Mouse (Mus musculus): ENCODE data around the gene 4930548H24Rik. TPM values are rescaled to one million over a fixed set of nuclear protein-coding genes. Genes with fewer than 3 reads are reported as not detected.
"Not testable (repeated sequence)": the region's sequence is repeated elsewhere in the genome, so short reads cannot be mapped to it uniquely, and the experiment has no call there.

The 4930548H24Rik gene
- polyA plus RNA-seq, 1 experiment from 2014 or later: not detected

- no peak overlapping the region for H3K27ac ChIP-seq (replicated peaks)
These were observed 6.5 kb downstream of the 4930548H24Rik start for GRCm38 (mm10) chr5:31492031-31492430.

GRCm38 (mm10) chr5:31494513-31495297 is 9.2 kb downstream of the 4930548H24Rik start, which contains the start of gene Gpn1:
Gene Gpn1, plus strand, starts transcription at chr5:31494741.
- H3K27me3 ChIP-seq: peaks cover 4% of the 10 kb centered on the region
- peaks cover 18% of the 10 kb centered on the region for H3K4me1 ChIP-seq (replicated peaks)
- peak within 1 kb of the TSS; percentile 65 for H3K9ac ChIP-seq
- H3K36me3 ChIP-seq (replicated peaks): peaks cover 32% of the 10 kb centered on the region
- H3K4me3 ChIP-seq (replicated peaks): peak within 1 kb of the TSS; percentile 84
- peak; percentile 99 for ATAC-seq (ENCODE audit: insufficient read depth)
- H3K4me2 ChIP-seq: peak within 1 kb of the TSS; percentile 92
- WGBS (ENCODE audit: insufficient replicate concordance): under 1% methylated on average over 49 of the region's 49 CpGs
- no peak within 1 kb of the TSS for H3K27ac ChIP-seq (replicated peaks)
- H3K9me3 ChIP-seq (replicated peaks): no peaks in the 10 kb centered on the region

More at GRCm38 (mm10) chr5:31492031-31492430, 6.5 kb downstream of the 4930548H24Rik start:
- 49% methylated on average over 1 of the region's 1 CpGs for WGBS (ENCODE audit: insufficient replicate concordance)
- Histone ChIP-seq H3K9ac (no peak overlapping the region), H3K27me3 (peaks cover 4% of the 10 kb centered on the region), H3K36me3 (replicated peaks) (peaks cover 7% of the 10 kb centered on the region), H3K9me3 (replicated peaks) (no peaks in the 10 kb centered on the region), H3K4me3 (replicated peaks) (no peak overlapping the region), H3K4me1 (replicated peaks) (peaks cover 18% of the 10 kb centered on the region), H3K4me2 (no peak overlapping the region)
- ATAC-seq (ENCODE audit: insufficient read depth): no peak

GRCm38 (mm10) chr5:31504843-31505242 is 19.3 kb downstream of the 4930548H24Rik start:
- H3K4me1 ChIP-seq (replicated peaks): no peaks in the 10 kb centered on the region
- ATAC-seq (ENCODE audit: insufficient read depth): no peak
- H3K4me3 ChIP-seq (replicated peaks): no peak overlapping the region
- no peak overlapping the region for H3K9ac ChIP-seq
- H3K4me2 ChIP-seq: no peak overlapping the region
- H3K9me3 ChIP-seq (replicated peaks): no peaks in the 10 kb centered on the region
- WGBS (ENCODE audit: insufficient replicate concordance): 77% methylated on average over 10 of the region's 10 CpGs
- no peaks in the 10 kb centered on the region for H3K27me3 ChIP-seq
- H3K36me3 ChIP-seq (replicated peaks): peaks cover 69% of the 10 kb centered on the region
- H3K27ac ChIP-seq (replicated peaks): no peak overlapping the region

- Histone ChIP-seq H3K9me3 (replicated peaks) (no peaks in the 10 kb centered on the region), H3K4me1 (replicated peaks) (no peaks in the 10 kb centered on the region), H3K27ac (replicated peaks) (0 out of 2 replicates have a peak overlapping the region, but pooled peaks have one; percentile 4), H3K4me3 (replicated peaks) (no peak overlapping the region), H3K9ac (no peak overlapping the region), H3K27me3 (no peaks in the 10 kb centered on the region), H3K4me2 (no peak overlapping the region), H3K36me3 (replicated peaks) (peaks cover 73% of the 10 kb centered on the region)
- WGBS (ENCODE audit: insufficient replicate concordance): 30% methylated on average over 1 of the region's 1 CpGs
- ATAC-seq (ENCODE audit: insufficient read depth): no peak
These were observed 26.9 kb downstream of the 4930548H24Rik start for GRCm38 (mm10) chr5:31512481-31512880.

- Histone ChIP-seq H3K4me1 (replicated peaks) (peaks cover 3% of the 10 kb centered on the region), H3K4me3 (replicated peaks) (no peak overlapping the region), H3K9me3 (replicated peaks) (no peaks in the 10 kb centered on the region), H3K36me3 (replicated peaks) (peaks cover 62% of the 10 kb centered on the region), H3K27me3 (no peaks in the 10 kb centered on the region), H3K4me2 (no peak overlapping the region), H3K9ac (no peak overlapping the region), H3K27ac (replicated peaks) (no peak overlapping the region)
- no peak for ATAC-seq (ENCODE audit: insufficient read depth)
- 72% methylated on average over 6 of the region's 6 CpGs for WGBS (ENCODE audit: insufficient replicate concordance)
These were observed 35.0 kb downstream of the 4930548H24Rik start for GRCm38 (mm10) chr5:31520556-31520955.

GRCm38 (mm10) chr5:31526354-31527116 is 41.0 kb downstream of the 4930548H24Rik start, which contains the start of gene Slc4a1ap:
Gene Slc4a1ap, plus strand, starts transcription at chr5:31526995.
- H3K9me3 ChIP-seq (replicated peaks): no peaks in the 10 kb centered on the region
- WGBS (ENCODE audit: insufficient replicate concordance): under 1% methylated on average over 28 of the region's 28 CpGs
- ATAC-seq (ENCODE audit: insufficient read depth): peak; percentile 85
- peak within 1 kb of the TSS; percentile 92 for H3K4me3 ChIP-seq (replicated peaks)
- H3K27me3 ChIP-seq: no peaks in the 10 kb centered on the region
- H3K36me3 ChIP-seq (replicated peaks): peaks cover 30% of the 10 kb centered on the region
- peaks cover 19% of the 10 kb centered on the region for H3K4me1 ChIP-seq (replicated peaks)
- H3K27ac ChIP-seq (replicated peaks): peak within 1 kb of the TSS; percentile 75
- peak within 1 kb of the TSS; percentile 82 for H3K9ac ChIP-seq
- peak within 1 kb of the TSS; percentile 89 for H3K4me2 ChIP-seq

- H3K9me3 ChIP-seq (replicated peaks): no peaks in the 10 kb centered on the region
- H3K4me1 ChIP-seq (replicated peaks): peaks cover 19% of the 10 kb centered on the region
- peak overlapping the region; percentile 75 for H3K27ac ChIP-seq (replicated peaks)
- H3K4me3 ChIP-seq (replicated peaks): peak overlapping the region; percentile 92
- ATAC-seq (ENCODE audit: insufficient read depth): peak; percentile 41
- H3K27me3 ChIP-seq: no peaks in the 10 kb centered on the region
- WGBS (ENCODE audit: insufficient replicate concordance): 1% methylated on average over 40 of the region's 40 CpGs
- peak overlapping the region; percentile 89 for H3K4me2 ChIP-seq
- peaks cover 34% of the 10 kb centered on the region for H3K36me3 ChIP-seq (replicated peaks)
- H3K9ac ChIP-seq: peak overlapping the region; percentile 82
These were observed 41.7 kb downstream of the 4930548H24Rik start for GRCm38 (mm10) chr5:31527117-31527680.

- not testable (repeated sequence) for H3K27me3 ChIP-seq; H3K9me3 ChIP-seq (replicated peaks); ATAC-seq (ENCODE audit: insufficient read depth)
- WGBS (ENCODE audit: insufficient replicate concordance): 66% methylated on average over 11 of the region's 11 CpGs
- H3K9ac ChIP-seq: peak within 1 kb of the TSS; percentile 82
- H3K4me3 ChIP-seq (replicated peaks): peak within 1 kb of the TSS; percentile 92
- peak within 1 kb of the TSS; percentile 75 for H3K27ac ChIP-seq (replicated peaks)
- peak within 1 kb of the TSS; percentile 89 for H3K4me2 ChIP-seq
- peaks cover 19% of the 10 kb centered on the region for H3K4me1 ChIP-seq (replicated peaks)
- H3K36me3 ChIP-seq (replicated peaks): peaks cover 34% of the 10 kb centered on the region
These were observed 42.2 kb downstream of the 4930548H24Rik start, which contains the start of gene Supt7l for GRCm38 (mm10) chr5:31527707-31528106. Gene Supt7l, minus strand, starts transcription at chr5:31527807.

GRCm38 (mm10) chr5:31528560-31528959 is 43.0 kb downstream of the 4930548H24Rik start:
- Histone ChIP-seq H3K27me3 (no peaks in the 10 kb centered on the region), H3K9ac (no peak overlapping the region), H3K4me3 (replicated peaks) (0 out of 2 replicates have a peak overlapping the region, but pooled peaks have one; percentile 92), H3K4me2 (peak overlapping the region; percentile 89; the same call in 1 of the 2 replicates), H3K4me1 (replicated peaks) (peaks cover 19% of the 10 kb centered on the region), H3K27ac (replicated peaks) (no peak overlapping the region), H3K9me3 (replicated peaks) (no peaks in the 10 kb centered on the region), H3K36me3 (replicated peaks) (peaks cover 40% of the 10 kb centered on the region)
- ATAC-seq (ENCODE audit: insufficient read depth): no peak
- WGBS (ENCODE audit: insufficient replicate concordance): 16% methylated on average over 2 of the region's 2 CpGs

GRCm38 (mm10) chr5:31535228-31535627 is 49.7 kb downstream of the 4930548H24Rik start:
- no peaks in the 10 kb centered on the region for H3K4me1 ChIP-seq (replicated peaks)
- H3K27ac ChIP-seq (replicated peaks): no peak overlapping the region
- no peaks in the 10 kb centered on the region for H3K27me3 ChIP-seq
- H3K9ac ChIP-seq: no peak overlapping the region
- ATAC-seq (ENCODE audit: insufficient read depth): no peak
- no peak overlapping the region for H3K4me3 ChIP-seq (replicated peaks)
- no peak overlapping the region for H3K4me2 ChIP-seq
- WGBS (ENCODE audit: insufficient replicate concordance): 75% methylated on average over 2 of the region's 2 CpGs
- H3K36me3 ChIP-seq (replicated peaks): peaks cover 79% of the 10 kb centered on the region
- no peaks in the 10 kb centered on the region for H3K9me3 ChIP-seq (replicated peaks)

Data from liver, embryonic 15.5 days (tissue).